Mouse (Mus musculus) thymus, postnatal 14 days (tissue): ENCODE measurements at regions not wholly inside any gene's neighbourhood (a gene's known extent, or its start where the extent isn't known, plus 50 kb on each side); places are given as distances from the start of the nearest gene placed in this dataset.

ENCODE experiments used
- DNase-seq: peaks from one replicate; pipeline ENCODE4 v3.0.0; 2021

- DNase-seq = no peak
Measured at GRCm38 (mm10) chr4:31727498-31728148, 236.3 kb upstream of the Map3k7 start.

GRCm38 (mm10) chr4:31728149-31728516 lies 235.8 kb upstream of the Map3k7 start:
- no peak for DNase-seq

- DNase-seq = no peak
Measured at GRCm38 (mm10) chr4:31743776-31744175, 220.1 kb upstream of the Map3k7 start.

GRCm38 (mm10) chr4:31744431-31744830 lies 219.5 kb upstream of the Map3k7 start:
- DNase-seq = no peak

GRCm38 (mm10) chr4:31753677-31754312 lies 210.1 kb upstream of the Map3k7 start:
- no peak for DNase-seq

- no peak for DNase-seq
Measured at GRCm38 (mm10) chr4:31757126-31757525, 206.8 kb upstream of the Map3k7 start.

- no peak for DNase-seq
Measured at GRCm38 (mm10) chr4:31760116-31760515, 203.8 kb upstream of the Map3k7 start.

- DNase-seq = no peak
Measured at GRCm38 (mm10) chr4:31762199-31762598, 201.7 kb upstream of the Map3k7 start.

- no peak for DNase-seq
Measured at GRCm38 (mm10) chr4:31768026-31768626, 195.8 kb upstream of the Map3k7 start.

GRCm38 (mm10) chr4:31769325-31769724 lies 194.6 kb upstream of the Map3k7 start:
- no peak for DNase-seq

GRCm38 (mm10) chr4:31786284-31786683 lies 177.6 kb upstream of the Map3k7 start:
- DNase-seq = no peak

GRCm38 (mm10) chr4:31817574-31818240 lies 146.2 kb upstream of the Map3k7 start:
- DNase-seq = no peak

GRCm38 (mm10) chr4:31819521-31820259 lies 144.2 kb upstream of the Map3k7 start:
- DNase-seq = no peak

- peak; percentile 40 for DNase-seq
Measured at GRCm38 (mm10) chr4:31823574-31824348, 140.1 kb upstream of the Map3k7 start.

- peak; percentile 18 for DNase-seq
Measured at GRCm38 (mm10) chr4:31824518-31825437, 139.1 kb upstream of the Map3k7 start.

GRCm38 (mm10) chr4:31825438-31825830 lies 138.5 kb upstream of the Map3k7 start:
- no peak for DNase-seq

- DNase-seq = no peak
Measured at GRCm38 (mm10) chr4:31826661-31827060, 137.2 kb upstream of the Map3k7 start.

GRCm38 (mm10) chr4:31827266-31827665 lies 136.6 kb upstream of the Map3k7 start:
- DNase-seq = peak; percentile 35

GRCm38 (mm10) chr4:31830241-31830640 lies 133.7 kb upstream of the Map3k7 start:
- no peak for DNase-seq

GRCm38 (mm10) chr4:31831469-31831868 lies 132.4 kb upstream of the Map3k7 start:
- no peak for DNase-seq

- DNase-seq = no peak
Measured at GRCm38 (mm10) chr4:31833828-31834227, 130.1 kb upstream of the Map3k7 start.
